Mouse (Mus musculus): ENCODE measurements around the gene Tbc1d8. TPM values are rescaled to one million over a fixed set of nuclear protein-coding genes. Genes with fewer than 3 reads are reported as not detected.

Gene Tbc1d8
- polyA plus RNA-seq (2017; shearing (Covaris generic)): 0.75 TPM

DNA sequence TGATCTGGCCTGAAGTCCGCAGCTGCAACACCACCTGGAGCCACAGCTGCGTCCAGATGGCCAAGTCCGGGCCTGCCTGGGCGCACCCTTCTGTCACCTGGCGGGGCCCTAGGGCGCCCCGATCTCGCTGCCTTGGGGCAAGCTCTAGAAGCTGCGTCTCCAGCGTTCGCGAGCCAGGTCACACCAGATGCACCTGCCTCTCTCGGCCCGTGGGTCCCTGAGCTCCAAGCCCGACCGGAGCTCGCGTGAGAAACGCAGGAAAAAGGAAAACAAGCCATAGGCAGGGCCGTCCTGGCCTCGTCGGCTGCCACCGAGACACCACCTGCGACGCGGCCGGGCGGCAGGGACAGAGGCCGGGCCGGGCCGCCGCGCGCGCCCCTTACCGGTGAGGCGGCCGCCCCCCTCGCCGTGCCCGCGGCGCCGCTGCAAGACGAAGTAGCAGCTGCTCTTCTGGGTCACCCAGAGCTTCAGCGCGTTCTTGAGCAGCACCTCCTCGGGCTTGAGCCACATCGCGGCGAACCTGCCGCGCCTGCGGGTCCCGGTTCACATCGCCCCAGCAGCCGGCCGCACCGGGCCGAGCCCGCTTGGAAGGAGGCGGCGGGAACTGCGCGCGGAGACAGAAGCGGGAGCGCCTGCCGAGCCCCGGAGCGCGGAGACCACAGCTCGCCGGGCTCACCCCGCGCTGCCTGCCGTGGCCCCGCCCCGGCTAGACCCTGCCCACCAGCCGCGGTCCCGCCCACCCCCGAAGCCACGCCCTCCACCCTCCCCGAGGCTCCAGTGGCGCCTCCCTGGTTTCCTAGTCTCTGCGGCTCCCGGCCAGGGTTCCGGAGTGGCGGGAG lies at the start of gene Tbc1d8:
Tbc1d8 (minus strand) TSS at position 699 of the 839 bp plus-strand sequence.

DNA sequence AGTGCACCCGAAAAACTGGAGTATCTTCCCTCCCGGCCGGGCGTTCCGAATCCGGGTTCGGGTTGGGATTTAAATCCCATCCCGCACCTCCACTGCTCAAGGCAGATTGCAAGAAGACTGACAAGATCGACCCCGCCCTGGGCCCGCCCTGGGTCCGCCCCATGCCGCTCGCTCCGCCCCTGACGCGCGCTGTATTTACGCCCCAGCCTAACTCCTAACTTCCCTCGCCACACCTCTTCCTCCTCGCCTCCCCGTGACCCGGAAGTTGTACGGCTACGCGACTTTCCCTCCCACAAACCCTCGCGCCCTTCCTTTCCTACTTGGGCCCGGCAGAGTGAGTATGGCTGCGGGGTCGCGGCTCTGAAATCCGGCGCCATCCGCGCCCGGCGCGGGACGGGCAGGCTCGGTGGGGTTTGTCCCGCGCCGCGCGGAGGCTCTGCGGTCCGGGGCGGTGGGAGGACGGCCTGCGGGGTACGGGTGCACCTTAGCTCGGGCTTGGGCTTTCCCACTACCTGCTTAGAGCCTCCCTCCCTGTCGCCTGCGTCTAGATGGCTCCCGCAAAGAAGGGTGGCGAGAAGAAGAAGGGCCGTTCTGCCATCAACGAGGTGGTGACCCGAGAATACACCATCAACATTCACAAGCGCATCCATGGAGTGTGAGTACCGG lies 110.8 kb downstream of the Tbc1d8 start, which contains the start of gene Rpl31:
Rpl31 (plus strand) TSS at position 242 of the 666 bp plus-strand sequence.

Other genes with a start within 250 kb of the Tbc1d8 start
- gene Rpl31, start 110.9 kb downstream of the Tbc1d8 start, polyA plus RNA-seq (2017; shearing (Covaris generic)): 364 TPM
- gene Cnot11, start 56.2 kb upstream of the Tbc1d8 start, polyA plus RNA-seq (2017; shearing (Covaris generic)): 36.8 TPM
- 38.8 TPM for gene Rnf149, start 98.7 kb upstream of the Tbc1d8 start, polyA plus RNA-seq (2017; shearing (Covaris generic))
- gene Creg2, start 172.7 kb upstream of the Tbc1d8 start, polyA plus RNA-seq (2017; shearing (Covaris generic)): not detected
- gene Rfx8, start 242.2 kb upstream of the Tbc1d8 start, polyA plus RNA-seq (2017; shearing (Covaris generic)): not detected

Measured in naive thymus-derived CD4-positive, alpha-beta T cell, adult 5 months (primary cell).